Mouse (Mus musculus): ENCODE results near the gene Cbl. TPM values are rescaled to one million over a fixed set of nuclear protein-coding genes. Genes with fewer than 3 reads are reported as not detected.
"Not testable (repeated sequence)": the region's sequence is repeated elsewhere in the genome, so short reads cannot be mapped to it uniquely, and the experiment has no call there.

The Cbl gene
- total RNA-seq, 2 experiments from 2014 or later, result 7.1 to 7.5 TPM

DNA sequence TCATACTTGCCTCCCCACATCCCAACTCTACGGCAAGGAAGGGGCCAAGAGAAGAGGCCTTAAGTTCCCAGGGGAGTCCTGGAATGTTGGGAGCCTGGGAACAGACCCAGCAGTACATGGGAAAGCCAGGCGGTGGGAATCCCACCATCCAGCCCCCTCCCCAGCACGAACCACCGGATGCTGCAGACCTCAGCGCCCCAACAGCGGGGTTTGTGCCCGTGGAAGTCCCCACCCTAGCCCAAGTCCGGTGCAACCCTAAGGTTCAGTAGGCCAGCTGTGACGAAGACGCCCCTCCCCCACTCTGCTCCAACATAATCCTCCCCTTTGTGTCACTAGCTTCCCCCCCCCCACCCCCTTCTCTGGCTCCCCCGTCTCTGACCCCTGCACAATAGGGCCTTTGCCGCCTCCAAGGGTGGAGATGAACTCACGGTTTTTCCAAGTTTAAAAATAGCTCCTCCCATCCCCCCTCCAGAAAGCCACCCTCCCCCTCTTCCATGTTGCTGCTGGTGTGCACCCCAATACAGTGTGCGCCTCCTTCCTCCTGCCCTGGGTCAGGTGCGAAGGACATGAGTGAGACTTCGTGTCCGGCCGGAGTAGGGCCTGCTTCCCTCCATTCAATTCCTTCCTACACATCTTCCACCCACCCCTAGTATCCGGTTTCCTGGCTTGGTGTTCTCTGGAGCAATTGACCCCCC, 103.1 kb downstream of the Cbl start:
- DNase-seq (ENCODE audit: low spot score), result no peak

DNA sequence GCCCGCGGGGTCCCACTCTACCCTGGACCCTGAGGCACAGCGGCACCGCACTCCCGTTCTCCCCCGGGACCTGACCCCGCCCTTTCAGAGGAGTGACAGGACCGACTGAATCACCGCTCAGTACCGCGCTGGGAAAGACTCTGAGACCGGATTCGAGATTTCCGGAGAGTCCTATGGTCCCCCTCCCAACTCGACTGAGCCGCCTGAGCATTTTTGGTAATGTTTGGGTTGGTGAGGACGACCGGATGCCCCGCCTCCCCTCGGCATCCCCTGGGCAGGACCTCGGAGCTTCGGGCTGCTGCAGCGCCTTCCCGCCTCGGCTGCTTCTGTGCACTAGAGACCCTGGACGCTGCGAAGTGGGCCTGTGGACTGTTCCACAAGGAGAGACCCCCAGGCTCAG, 103.8 kb downstream of the Cbl start:
- DNase-seq (ENCODE audit: low spot score), result peak; percentile 63

DNA sequence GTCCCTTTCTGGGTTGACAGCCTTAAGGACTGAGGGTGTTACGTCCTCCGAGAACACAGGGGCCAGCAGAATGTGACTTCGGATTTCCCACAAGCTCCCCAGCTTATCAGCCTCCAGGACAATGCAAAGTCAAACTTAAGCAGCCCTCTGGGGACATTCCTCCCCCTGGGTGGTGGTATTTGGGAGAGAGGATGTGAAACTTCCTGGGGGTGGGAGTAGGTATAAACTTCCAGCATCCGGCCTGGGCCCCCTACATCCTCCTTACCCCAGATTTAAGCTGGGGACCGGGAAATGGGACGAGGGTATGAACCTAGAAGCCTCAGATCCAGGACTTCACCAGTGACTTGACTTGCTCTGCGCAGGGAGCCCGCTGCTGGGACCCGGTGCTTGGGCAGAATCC, 104.2 kb downstream of the Cbl start:
- DNase-seq (ENCODE audit: low spot score), result no peak

DNA sequence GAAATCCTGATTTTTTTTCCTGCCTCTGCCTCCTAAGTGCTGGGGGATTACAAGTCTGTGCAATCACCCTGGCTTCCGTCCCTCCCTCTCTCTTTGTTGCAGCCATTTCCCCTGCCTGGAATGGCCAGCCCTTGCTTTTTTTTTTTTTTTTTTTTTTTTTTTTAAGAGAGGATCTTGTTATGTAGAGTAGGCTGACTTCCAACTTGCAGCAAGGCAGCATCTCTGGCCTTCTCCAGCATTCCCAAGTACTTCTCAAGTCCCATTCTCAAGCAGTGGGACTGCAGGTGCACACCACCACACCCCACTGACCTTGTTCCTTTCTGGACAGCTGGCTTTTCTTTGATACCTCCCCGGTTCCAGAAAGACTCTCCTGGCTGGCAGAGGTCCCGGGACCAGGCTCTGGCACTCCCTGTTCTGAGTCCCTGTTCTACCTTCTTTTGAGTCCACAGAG, 106.5 kb downstream of the Cbl start:
- DNase-seq (ENCODE audit: low spot score), result no peak

DNA sequence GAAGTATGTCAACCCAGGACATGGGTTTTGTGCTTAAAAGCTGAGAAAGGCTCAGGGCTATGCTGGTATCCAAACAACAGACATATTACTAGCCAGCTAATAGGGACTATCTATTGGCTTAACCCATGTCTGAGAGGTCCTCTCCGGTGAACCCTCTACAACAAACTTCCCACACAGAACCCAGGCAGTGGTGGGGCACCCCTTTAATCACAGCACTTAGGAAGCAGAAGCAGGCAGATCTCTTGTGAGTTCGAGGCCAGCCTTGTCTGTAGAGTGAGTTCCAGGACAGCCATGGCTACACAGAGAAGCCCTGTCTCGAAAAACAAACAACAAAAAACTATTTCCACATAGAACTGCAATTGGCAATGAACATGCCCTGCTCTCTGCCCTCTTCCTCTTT, 107.1 kb downstream of the Cbl start:
- DNase-seq (ENCODE audit: low spot score), result no peak

DNA sequence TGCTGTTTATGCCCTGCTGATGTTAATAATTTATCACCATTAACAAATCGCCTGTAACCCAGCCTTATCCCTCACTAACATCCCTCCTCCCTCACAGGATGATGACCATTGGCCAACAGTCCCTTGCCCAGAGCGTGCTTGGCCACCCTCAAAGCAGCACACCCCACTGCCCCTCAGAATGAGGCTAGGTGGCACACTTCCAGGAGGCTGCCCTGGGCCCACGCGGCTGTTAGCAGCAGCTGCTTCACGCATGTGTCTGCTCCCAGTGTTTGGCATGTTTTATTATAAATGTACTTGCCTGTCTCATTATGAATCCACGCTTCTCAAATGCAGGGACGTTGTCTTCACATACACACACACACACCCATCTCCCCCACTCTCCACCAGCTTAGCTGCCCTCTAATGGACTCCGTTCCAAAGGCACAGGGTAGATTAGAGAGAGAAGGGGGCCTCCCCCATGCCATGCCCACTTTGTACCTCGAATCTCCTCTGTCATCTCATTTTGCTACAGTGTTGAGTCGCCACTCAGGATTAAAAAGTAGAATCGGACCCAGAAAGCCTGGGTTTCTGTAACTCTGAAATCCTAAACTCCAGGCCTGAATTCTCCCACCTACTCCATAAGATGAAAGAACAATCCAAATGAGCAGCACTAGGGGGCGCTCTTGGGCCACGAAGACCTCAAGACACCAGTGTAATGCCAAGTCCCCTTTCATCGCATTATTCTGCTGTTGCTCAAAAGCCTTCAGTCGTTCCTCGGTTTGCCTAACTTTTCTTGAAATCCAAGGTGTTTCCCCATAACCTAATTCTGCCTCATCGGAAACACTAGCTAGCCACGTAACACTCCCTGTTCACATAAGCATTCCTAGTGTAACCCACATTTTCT, 108.1 kb downstream of the Cbl start:
- peak; percentile 86 for DNase-seq (ENCODE audit: low spot score)

DNA sequence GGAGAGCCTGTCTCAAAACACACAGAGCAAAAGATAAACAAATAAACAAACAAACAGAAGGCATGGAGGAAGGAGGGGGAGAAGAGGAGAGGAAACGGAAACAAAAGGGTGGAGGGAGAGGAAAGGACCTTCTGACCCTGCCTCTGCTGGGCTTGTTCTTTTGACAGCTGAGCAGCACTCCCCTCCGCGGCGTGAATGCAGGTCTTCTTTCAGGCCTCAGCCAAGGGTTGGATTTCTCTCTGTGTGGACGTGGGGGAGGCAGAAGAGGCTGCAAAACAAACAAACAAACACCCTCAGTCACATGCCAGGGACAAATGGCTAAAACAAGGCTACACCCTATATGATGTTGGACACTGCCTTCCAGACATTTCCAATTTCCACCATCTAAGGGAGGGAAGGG, 108.8 kb downstream of the Cbl start:
- DNase-seq (ENCODE audit: low spot score), result no peak

DNA sequence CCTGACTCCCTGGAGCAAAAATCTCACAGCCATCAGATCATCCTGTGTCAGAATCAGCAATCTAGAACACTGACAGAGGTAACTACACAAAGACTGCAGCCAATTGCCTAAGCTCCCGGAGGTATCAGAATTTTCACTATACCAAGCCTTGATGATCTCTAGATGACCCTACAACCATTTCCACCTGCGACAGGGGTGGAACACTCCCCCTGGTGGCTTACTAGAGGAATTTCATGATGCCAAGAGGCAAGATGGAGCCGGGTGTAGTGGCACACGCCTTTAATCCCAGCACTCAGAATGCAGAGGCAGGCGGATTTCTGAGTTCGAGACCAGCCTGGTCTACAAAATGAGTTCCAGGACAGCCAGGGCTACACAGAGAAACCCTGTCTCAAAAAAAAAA, 109.5 kb downstream of the Cbl start:
- no peak for DNase-seq (ENCODE audit: low spot score)

DNA sequence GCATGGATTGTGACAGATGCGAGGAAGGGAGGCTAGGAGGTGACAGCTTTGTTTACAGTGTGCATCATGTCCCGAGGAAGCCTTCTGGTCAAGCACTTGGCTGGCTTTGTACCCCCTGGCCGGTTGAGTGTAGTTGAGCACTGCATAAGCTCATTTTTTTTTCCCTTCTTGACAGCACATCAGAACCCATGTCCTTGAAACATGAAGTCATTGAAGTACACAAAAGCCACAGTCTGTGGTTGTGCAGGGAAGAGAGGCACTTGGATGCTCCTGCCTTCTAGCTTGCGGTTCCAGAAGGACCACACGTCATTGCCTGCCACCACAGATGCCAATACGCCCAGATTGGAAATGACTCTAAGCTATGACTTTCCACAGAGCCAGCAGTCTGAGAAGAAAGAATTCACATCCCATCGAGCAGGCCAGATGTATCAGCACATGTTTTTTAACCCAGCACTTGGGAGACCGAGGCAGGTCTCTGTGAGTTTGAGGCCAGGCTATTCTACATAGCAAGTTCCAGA, 113.8 kb downstream of the Cbl start:
- DNase-seq (ENCODE audit: low spot score), result no peak

DNA sequence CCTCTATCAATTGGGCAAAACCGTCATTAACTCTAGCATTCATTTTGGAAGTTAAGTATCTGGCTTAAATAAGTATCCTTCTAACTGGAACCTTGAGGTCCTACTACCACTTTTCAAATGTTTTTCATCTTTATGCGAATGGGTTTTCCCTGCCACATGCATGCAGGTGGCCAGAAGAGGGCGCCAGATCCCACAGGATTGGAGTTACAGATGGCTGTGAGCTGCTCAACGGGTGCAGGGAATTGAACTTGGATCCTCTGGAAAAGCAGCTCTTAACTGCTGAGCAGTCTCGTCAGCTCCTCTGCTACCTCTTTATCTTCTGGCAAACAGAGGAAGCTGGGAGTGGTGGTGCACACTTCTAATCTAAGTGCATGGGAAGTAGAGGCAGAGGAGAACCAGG, 114.8 kb downstream of the Cbl start:
- no peak for DNase-seq (ENCODE audit: low spot score)

DNA sequence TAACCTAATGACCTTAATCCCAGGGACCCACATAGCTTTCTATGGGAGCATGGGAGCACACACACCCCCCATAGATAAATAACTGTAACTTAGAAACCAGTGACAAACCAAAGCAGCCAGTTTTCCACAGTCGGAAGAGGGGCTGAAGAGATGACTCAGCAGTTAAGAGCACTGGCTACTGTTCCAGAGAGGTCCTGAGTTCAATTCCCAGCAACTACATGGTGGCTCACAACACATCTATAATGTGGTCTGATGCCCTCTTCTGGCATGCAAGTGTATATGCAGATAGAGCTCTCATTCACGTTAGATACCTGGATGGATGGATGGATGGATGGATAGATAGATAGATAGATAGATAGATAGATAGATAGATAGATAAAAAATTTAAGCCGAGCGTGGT, 117.7 kb downstream of the Cbl start:
- no peak for DNase-seq (ENCODE audit: low spot score)

DNA sequence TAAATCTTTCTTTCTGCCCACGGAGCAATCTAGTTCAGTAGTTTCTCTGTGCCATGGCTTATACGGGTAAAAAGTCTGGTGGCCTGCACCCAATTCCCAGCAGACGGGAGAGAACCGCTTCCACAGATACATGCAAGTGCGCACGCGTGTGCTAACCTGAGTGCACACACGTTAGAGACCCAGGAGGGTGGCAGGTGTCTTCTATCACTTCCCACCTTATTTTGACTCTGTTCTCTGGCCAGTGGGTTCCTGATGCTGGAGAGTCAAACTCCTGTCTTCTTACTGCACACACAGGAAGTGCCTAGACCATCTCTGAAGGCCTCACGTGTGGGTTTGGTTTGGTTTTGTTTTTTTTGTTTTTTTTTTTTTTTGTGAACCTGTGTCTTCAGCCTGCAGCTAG, 118.2 kb downstream of the Cbl start:
- DNase-seq (ENCODE audit: low spot score), result no peak

DNA sequence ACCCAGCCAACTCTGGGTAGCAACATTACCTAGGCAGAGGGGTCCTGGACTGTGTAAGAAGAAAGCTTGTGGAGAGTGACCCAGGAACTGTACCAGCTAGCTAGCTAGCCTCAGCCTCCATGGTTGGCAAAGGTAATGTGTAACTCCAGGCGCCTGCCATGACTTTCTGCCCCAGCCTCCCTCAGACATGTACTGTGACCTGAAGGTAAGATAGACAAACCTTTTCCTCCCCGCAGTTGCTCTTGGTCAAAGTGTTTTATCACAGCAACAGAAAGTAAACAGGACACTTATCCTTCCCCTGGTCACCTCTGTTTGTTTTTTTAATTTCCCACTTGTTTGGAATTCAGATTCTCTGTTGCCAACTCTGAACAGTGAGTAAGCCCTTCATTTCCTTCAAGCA, 119.4 kb downstream of the Cbl start:
- DNase-seq (ENCODE audit: low spot score), result no peak

DNA sequence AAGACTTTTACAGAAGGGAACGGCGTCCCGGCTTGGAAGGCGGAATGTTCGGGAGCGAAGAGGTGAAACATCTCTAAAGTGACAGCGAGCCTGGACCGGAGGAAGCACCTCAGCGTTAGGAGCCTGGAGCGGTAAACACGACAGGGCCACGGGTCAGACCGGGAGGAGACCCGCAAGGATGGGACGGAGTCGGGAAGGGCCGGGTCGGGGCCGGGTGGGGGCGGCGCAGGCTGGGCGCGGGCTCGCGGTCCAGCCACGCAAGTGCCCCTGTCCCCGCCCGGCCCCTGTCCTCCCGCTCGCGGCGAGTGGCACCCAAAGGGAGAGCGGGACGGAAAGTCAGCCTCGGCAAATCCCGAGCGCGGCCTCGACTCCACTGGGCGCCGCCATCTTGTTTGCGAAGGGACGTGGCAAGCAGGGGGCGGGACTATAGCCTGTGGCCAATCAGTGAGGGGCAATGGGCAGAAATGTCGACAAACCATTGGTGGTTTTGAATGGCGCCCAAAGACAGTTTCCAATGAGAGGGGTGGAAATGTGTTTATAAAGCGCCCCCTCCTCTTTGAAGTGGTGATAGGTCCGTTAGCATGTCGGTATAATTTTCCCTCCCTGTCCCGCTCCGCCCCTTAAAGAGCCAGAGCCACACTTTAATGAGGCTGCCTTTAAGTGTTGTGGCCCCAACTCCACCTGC, 120.6 kb downstream of the Cbl start, which contains the start of the genes Gm49380 and Rnf26:
Gene Gm49380, minus strand, starts transcription at position 396 of the 685 bp plus-strand sequence.
Gene Rnf26, minus strand, starts transcription at position 413 of the 685 bp plus-strand sequence.
- peak; percentile 99 for DNase-seq (ENCODE audit: low spot score)

DNA sequence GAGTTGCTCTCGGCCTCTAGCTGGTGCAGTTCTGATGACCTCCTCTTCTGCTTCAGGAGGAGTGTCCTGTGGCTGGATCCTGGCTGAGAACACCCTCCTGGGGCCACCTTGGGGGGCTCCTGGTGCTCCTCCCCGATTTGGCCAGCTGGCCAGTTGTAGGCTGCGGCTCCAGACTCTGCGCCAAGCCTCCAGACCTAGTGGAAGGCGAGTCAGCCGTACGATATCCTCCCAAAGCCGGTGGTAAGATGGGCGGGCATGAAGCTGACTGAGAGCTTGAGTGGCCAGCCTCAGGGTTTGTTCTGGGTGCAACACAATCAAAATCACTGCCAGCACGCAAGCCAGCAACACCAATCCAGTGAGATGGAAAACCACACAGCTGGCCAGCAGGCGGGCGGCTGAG, 121.9 kb downstream of the Cbl start:
- not testable (repeated sequence) for DNase-seq (ENCODE audit: low spot score)

DNA sequence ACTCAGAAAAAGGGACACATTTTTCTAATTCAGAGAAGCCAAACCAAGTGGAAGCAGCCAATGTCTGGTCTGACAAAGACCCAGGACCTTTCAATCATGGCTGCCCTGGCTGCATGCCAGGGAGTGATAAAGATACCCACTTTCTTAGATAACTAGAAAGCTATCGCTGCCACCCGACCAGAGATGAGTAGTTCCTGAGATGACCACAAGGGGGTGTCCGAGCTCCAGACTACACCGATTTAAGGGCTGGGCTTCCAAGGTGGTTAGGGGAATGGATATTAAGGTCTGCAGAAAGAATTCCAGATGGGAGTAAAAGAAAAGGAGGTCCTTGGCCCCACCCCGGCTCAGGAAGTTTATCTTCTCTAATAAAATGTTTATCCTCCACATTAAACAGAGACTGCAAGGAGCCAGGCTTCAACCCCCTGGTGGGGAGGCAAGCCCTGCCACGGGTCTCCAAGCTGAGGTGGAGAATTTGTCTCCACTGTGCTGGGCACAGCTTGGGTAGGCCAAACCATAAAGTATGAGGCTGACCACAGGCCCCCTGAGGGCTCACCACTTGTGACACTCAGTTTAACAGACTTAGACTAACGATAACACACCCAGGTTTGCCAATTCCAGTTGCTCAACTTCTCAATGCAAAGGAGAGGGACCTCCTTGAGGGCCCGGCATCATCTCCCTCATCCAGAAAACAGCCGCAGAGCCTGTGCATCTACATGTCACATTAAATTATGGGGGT, 124.3 kb downstream of the Cbl start:
- DNase-seq (ENCODE audit: low spot score), result peak; percentile 73

DNA sequence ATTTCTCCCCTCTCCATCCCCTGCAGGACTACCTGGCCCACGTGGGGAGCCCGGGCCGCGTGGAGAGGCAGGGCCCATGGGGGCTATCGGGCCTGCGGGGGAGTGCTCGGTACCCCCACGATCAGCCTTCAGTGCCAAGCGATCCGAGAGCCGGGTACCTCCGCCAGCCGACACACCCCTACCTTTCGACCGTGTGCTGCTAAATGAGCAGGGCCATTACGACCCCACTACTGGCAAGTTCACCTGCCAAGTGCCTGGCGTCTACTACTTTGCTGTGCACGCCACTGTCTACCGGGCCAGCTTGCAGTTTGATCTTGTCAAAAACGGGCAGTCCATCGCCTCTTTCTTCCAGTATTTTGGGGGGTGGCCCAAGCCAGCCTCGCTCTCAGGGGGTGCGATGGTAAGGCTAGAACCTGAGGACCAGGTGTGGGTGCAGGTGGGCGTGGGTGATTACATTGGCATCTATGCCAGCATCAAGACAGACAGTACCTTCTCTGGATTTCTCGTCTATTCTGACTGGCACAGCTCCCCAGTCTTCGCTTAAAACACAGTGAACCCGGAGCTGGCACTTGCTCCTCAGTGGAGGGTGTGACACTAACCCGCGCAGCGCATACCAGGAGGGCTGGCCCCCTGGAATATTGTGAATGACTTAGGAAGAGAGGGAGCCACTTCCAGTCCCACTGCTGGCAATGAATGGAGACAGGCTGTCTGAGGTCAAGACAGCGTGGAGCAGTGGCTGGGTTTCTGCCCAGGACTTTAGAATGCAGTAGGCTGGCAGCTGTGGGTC, 125.4 kb downstream of the Cbl start:
- no peak for DNase-seq (ENCODE audit: low spot score)

DNA sequence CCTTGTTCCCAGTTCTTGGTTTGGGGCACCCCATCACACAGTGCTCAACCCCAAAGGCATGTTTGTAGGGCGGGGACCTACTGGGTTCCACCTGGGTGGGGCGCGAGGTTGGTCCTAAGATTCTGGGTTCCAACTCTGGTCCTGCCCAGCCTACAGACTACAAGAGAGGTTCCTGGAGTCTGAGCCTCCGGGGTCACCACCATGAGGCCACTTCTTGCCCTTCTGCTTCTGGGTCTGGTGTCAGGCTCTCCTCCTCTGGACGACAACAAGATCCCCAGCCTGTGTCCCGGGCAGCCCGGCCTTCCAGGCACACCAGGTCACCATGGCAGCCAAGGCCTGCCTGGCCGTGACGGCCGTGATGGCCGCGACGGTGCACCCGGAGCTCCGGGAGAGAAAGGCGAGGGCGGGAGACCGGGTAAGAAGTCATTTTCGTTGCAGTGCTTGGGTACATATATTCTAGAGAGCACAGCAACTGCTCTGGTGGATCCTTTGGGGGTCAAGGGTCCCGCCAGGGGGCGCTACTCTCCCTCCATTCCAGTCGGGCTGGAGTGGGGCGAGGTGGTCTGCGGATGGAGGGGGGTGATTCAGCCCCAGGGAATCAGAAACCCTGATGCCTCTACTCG, 126.2 kb downstream of the Cbl start:
- no peak for DNase-seq (ENCODE audit: low spot score)

DNA sequence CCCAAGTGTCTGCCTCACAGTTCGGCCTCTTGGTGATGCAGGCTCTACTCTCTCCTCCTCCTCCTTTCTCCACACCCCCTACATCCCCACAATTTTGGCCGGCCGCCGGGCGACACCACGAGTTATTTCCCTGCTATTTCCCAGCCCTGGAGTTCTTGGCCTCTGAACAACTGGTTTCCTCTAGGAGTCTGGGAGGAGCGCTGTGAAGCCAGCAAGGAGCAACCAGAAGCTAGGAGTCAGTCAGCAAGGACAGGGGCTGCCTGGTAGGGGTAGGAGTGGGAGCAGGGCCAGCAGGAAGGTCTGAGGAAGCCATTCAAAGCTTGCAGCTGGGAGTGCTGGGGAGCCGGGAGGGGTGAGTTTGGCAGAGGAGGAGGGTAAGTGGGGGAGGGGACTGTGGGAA, 126.7 kb downstream of the Cbl start, which contains the start of gene C1qtnf5:
Gene C1qtnf5, plus strand, starts transcription at position 136 of the 400 bp plus-strand sequence.
- peak; percentile 88 for DNase-seq (ENCODE audit: low spot score)

DNA sequence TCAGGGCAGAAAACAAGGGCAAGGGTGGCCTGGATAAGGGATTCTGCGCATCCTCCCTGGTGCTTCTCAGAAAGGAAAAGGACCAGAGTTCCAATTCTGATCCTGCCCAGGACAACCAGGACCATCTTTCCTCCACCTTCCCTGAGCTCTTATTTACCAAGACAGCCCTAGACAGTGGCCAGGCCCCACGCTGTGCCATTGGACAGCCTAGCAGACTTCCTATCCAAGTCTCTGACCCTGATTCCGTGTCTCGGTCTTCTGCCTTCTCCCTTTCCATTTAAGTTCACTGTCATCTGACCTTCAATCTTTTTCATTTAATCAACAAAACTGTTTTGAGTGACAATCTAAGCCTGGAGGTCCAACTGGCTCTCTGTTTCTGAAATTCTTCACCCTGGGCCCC, 127.3 kb downstream of the Cbl start:
- no peak for DNase-seq (ENCODE audit: low spot score)
